Mouse (Mus musculus): ENCODE data around the gene Macrod2.

Gene Macrod2

GRCm38 (mm10) chr2:141091320-141091719, 696.2 kb downstream of the Macrod2 start:
- no peak for DNase-seq

GRCm38 (mm10) chr2:141117579-141117978, 722.5 kb downstream of the Macrod2 start:
- DNase-seq: no peak

- no peak for DNase-seq
Observed at GRCm38 (mm10) chr2:141123875-141124274, 728.8 kb downstream of the Macrod2 start.

GRCm38 (mm10) chr2:141125638-141126037, 730.5 kb downstream of the Macrod2 start:
- DNase-seq: no peak

GRCm38 (mm10) chr2:141142266-141142665, 747.2 kb downstream of the Macrod2 start:
- DNase-seq: no peak

GRCm38 (mm10) chr2:141152011-141152772, 757.1 kb downstream of the Macrod2 start:
- no peak for DNase-seq

GRCm38 (mm10) chr2:141155972-141156371, 760.9 kb downstream of the Macrod2 start:
- DNase-seq: no peak

GRCm38 (mm10) chr2:141156979-141157593, 762.0 kb downstream of the Macrod2 start:
- DNase-seq: no peak

- no peak for DNase-seq
Observed at GRCm38 (mm10) chr2:141158161-141158560, 763.1 kb downstream of the Macrod2 start.

GRCm38 (mm10) chr2:141163918-141164317, 768.8 kb downstream of the Macrod2 start:
- DNase-seq: no peak

GRCm38 (mm10) chr2:141169586-141169985, 774.5 kb downstream of the Macrod2 start:
- DNase-seq: no peak

- no peak for DNase-seq
Observed at GRCm38 (mm10) chr2:141173167-141173566, 778.1 kb downstream of the Macrod2 start.

- DNase-seq: no peak
Observed at GRCm38 (mm10) chr2:141173607-141174006, 778.5 kb downstream of the Macrod2 start.

- DNase-seq: no peak
Observed at GRCm38 (mm10) chr2:141180656-141181055, 785.5 kb downstream of the Macrod2 start.

GRCm38 (mm10) chr2:141182034-141182759, 787.1 kb downstream of the Macrod2 start:
- DNase-seq: no peak

GRCm38 (mm10) chr2:141194476-141194875, 799.4 kb downstream of the Macrod2 start:
- peak; percentile 39 for DNase-seq

GRCm38 (mm10) chr2:141200481-141200880, 805.4 kb downstream of the Macrod2 start:
- no peak for DNase-seq

- DNase-seq: no peak
Observed at GRCm38 (mm10) chr2:141201303-141202014, 806.4 kb downstream of the Macrod2 start.

- no peak for DNase-seq
Observed at GRCm38 (mm10) chr2:141202015-141202364, 806.9 kb downstream of the Macrod2 start.

- no peak for DNase-seq
Observed at GRCm38 (mm10) chr2:141211346-141211745, 816.2 kb downstream of the Macrod2 start.

- no peak for DNase-seq
Observed at GRCm38 (mm10) chr2:141212291-141212690, 817.2 kb downstream of the Macrod2 start.

GRCm38 (mm10) chr2:141217490-141217889, 822.4 kb downstream of the Macrod2 start:
- DNase-seq: no peak

- DNase-seq: no peak
Observed at GRCm38 (mm10) chr2:141217925-141218324, 822.8 kb downstream of the Macrod2 start.

All from kidney, adult 11 months (tissue).